Mouse (Mus musculus): ENCODE measurements at regions not wholly inside any gene's neighbourhood (a gene's known extent, or its start where the extent isn't known, plus 50 kb on each side); places are given as distances from the start of the nearest gene placed in this dataset.

DNA sequence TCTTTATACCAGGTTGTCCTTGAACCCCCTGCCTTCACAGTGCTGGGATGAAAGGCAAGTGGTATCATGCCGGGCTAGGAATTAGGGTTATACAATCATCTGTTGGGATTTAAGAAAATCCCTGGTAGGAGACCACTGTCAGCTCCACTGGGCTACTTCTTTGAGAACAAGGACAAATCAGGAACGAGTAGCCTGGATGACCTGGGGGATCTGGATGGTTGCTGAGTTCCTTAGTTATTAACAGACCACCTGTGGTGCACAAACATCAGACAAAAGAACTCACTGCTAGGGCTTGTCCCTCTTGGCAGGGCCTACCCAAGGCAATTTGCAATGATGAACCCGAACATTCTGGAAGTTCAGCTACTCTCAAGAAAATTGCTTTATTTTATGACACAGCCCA is 55.7 kb upstream of the Egfl6 start:
- Histone ChIP-seq H3K36me3 (no peaks in the 10 kb centered on the region), H3K4me1 (no peaks in the 10 kb centered on the region), H3K4me3 (no peak overlapping the region), H3K9me3 (replicated peaks) (no peaks in the 10 kb centered on the region), H3K27ac (replicated peaks) (no peak overlapping the region), H3K27me3 (ENCODE audit: low read depth, poor library complexity, severe bottlenecking) (peaks cover 95% of the 10 kb centered on the region)
- DNase-seq (ENCODE audit: low spot score): no peak
- 46% methylated on average over 3 of the region's 3 CpGs for WGBS

DNA sequence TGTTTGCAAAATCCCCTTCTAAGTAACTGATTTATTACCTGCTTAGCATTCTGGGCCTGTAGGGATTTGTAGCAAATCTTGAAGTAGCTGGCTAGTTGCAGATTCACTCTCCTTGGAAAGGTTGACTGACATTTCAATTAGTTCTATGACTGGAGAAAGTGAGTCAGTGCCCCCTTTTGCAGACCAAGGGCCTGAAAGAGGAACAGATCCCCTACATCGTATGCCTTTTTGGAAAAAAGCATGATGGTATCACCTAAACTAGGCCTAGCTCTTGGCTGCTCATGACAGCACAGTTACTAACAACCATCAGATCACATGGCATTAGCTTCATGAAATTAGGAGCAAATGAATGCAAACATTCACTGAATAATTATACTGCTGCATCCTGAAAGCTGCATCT is 54.7 kb upstream of the Egfl6 start:
- 74% methylated on average over 1 of the region's 1 CpGs for WGBS
- no peak overlapping the region for H3K27ac ChIP-seq (replicated peaks)
- DNase-seq (ENCODE audit: low spot score): no peak
- H3K4me3 ChIP-seq: no peak overlapping the region
- H3K27me3 ChIP-seq (ENCODE audit: low read depth, poor library complexity, severe bottlenecking): peaks cover 94% of the 10 kb centered on the region
- H3K4me1 ChIP-seq: no peaks in the 10 kb centered on the region
- no peaks in the 10 kb centered on the region for H3K36me3 ChIP-seq
- H3K9me3 ChIP-seq (replicated peaks): no peaks in the 10 kb centered on the region
